Mouse (Mus musculus) MEL (cell line): ENCODE measurements around the gene Ccdc63. TPM values are rescaled to one million over a fixed set of nuclear protein-coding genes. Genes with fewer than 3 reads are reported as not detected.
"Not testable (repeated sequence)": the region's sequence is repeated elsewhere in the genome, so short reads cannot be mapped to it uniquely, and the experiment has no call there.

Experiments used
- DNase-seq: peaks from one replicate; pipeline ENCODE4 v3.0.0; 2011; ENCODE audit warnings: low read depth, low spot score
- H3K27ac ChIP-seq: 2 replicates; pipeline ENCODE4 v1.5.1; 2012; ENCODE audit warnings: low read depth, mild to moderate bottlenecking, control low read depth, low read length, moderate library complexity; ENCODE audit not compliant: control insufficient read depth
- H3K27me3 ChIP-seq, 2 experiments: fragments of 150-350 bp in 1 of 2; sonication (generic) in 1 of 2; 2 replicates each; pipeline ENCODE4 v1.6.1; 2012; ENCODE audit warnings: low read length in 2 of 2, mild to moderate bottlenecking in 2 of 2, improper control_type of control experiment in 1 of 2, moderate library complexity in 1 of 2; ENCODE audit not compliant: insufficient read depth in 2 of 2, control insufficient read depth in 1 of 2
- H3K36me3 ChIP-seq, 2 experiments: 2 replicates each; pipeline ENCODE4 v1.6.1; 2012 to 2014; ENCODE audit warnings: low read length in 2 of 2, improper control_type of control experiment in 1 of 2, inconsistent platforms in 1 of 2, mild to moderate bottlenecking in 1 of 2; ENCODE audit not compliant: insufficient read depth in 2 of 2, control insufficient read depth in 1 of 2
- H3K4me1 ChIP-seq, 2 experiments: fragments of 150-350 bp in 1 of 2; sonication (generic) in 1 of 2; 2 replicates each; pipeline ENCODE4 v1.6.1; 2012; ENCODE audit warnings: low read length in 2 of 2, improper control_type of control experiment in 1 of 2, mild to moderate bottlenecking in 1 of 2; ENCODE audit not compliant: insufficient read depth in 2 of 2, control insufficient read depth in 1 of 2
- H3K4me3 ChIP-seq, 2 experiments: fragments of 150-350 bp in 1 of 2; sonication (generic) in 1 of 2; 2 replicates each; pipeline ENCODE4 v1.5.1; 2012; ENCODE audit warnings: low read depth in 2 of 2, low read length in 2 of 2, mild to moderate bottlenecking in 2 of 2, moderate library complexity in 2 of 2, control low read depth in 1 of 2, improper control_type of control experiment in 1 of 2; ENCODE audit not compliant: control insufficient read depth in 1 of 2, insufficient read depth in 1 of 2
- H3K79me2 ChIP-seq: 2 replicates; pipeline ENCODE4 v1.6.1; 2012; ENCODE audit warnings: mild to moderate bottlenecking, low read length, moderate library complexity; ENCODE audit not compliant: control insufficient read depth, poor library complexity, insufficient read depth
- H3K9ac ChIP-seq: 2 replicates; pipeline ENCODE4 v1.6.1; 2012; ENCODE audit warnings: low read depth, mild to moderate bottlenecking, control low read depth, low read length, moderate library complexity; ENCODE audit not compliant: control insufficient read depth, poor library complexity, severe bottlenecking
- H3K9me3 ChIP-seq: fragments of 150-350 bp; sonication (generic); replicated peaks from 2 replicates; pipeline ENCODE4 v1.6.1; 2012; ENCODE audit warnings: mild to moderate bottlenecking, low read length, improper control_type of control experiment, moderate library complexity; ENCODE audit not compliant: insufficient read depth
- BHLHE40 ChIP-seq: IDR thresholded peaks from 2 replicates; pipeline ENCODE4 v1.6.1; 2012; ENCODE audit warnings: low read depth, mild to moderate bottlenecking, inconsistent platforms, low read length, improper control_type of control experiment, borderline replicate concordance
- CTCF ChIP-seq, 3 experiments: IDR thresholded peaks in 2 of 3; conservative IDR thresholded peaks in 1 of 3; 2 replicates each; pipeline ENCODE4 v1.5.1; 2011 to 2012; ENCODE audit warnings: low read length in 3 of 3, low read depth in 2 of 3, mild to moderate bottlenecking in 2 of 3, improper control_type of control experiment in 1 of 3, inconsistent platforms in 1 of 3, mixed read lengths in 1 of 3, moderate library complexity in 1 of 3; ENCODE audit not compliant: control insufficient read depth in 1 of 3, insufficient read depth in 1 of 3, poor library complexity in 1 of 3, severe bottlenecking in 1 of 3
- EP300 ChIP-seq, 2 experiments: IDR thresholded peaks; 2 replicates each; pipeline ENCODE4 v1.6.1; 2011; ENCODE audit warnings: improper control_type of control experiment in 2 of 2, low read length in 2 of 2, low read depth in 1 of 2, mild to moderate bottlenecking in 1 of 2
- GATA1 ChIP-seq: IDR thresholded peaks from 2 replicates; pipeline ENCODE4 v1.6.1; 2011; ENCODE audit warnings: low read depth, low read length, improper control_type of control experiment
- JUND ChIP-seq: IDR thresholded peaks from 2 replicates; pipeline ENCODE4 v1.6.1; 2011; ENCODE audit warnings: low read depth, mild to moderate bottlenecking, improper control_type of control experiment, low read length
- MAFK ChIP-seq: IDR thresholded peaks from 2 replicates; pipeline ENCODE4 v1.6.1; 2011; ENCODE audit warnings: low read depth, mild to moderate bottlenecking, low read length, improper control_type of control experiment, borderline replicate concordance
- MAX ChIP-seq: IDR thresholded peaks from 2 replicates; pipeline ENCODE4 v1.6.1; 2011; ENCODE audit warnings: low read length, improper control_type of control experiment
- MEF2A ChIP-seq: IDR thresholded peaks from 2 replicates; pipeline ENCODE4 v1.6.1; 2014; ENCODE audit warnings: low read depth, mild to moderate bottlenecking, inconsistent platforms, low read length, improper control_type of control experiment; ENCODE audit not compliant: poor library complexity, insufficient replicate concordance, severe bottlenecking; ENCODE audit errors: extremely low read depth
- MXI1 ChIP-seq: IDR thresholded peaks from 2 replicates; pipeline ENCODE4 v1.6.1; 2011; ENCODE audit warnings: mild to moderate bottlenecking, low read depth, low read length, improper control_type of control experiment
- MYC ChIP-seq: IDR thresholded peaks from 2 replicates; pipeline ENCODE4 v1.6.1; 2011; ENCODE audit warnings: low read depth, mild to moderate bottlenecking, low read length, improper control_type of control experiment, moderate library complexity
- POLR2AphosphoS2 ChIP-seq: IDR thresholded peaks from 2 replicates; pipeline ENCODE4 v1.6.1; 2011; ENCODE audit warnings: low read length, improper control_type of control experiment
- RCOR1 ChIP-seq: IDR thresholded peaks from 2 replicates; pipeline ENCODE4 v1.6.1; 2012; ENCODE audit warnings: low read depth, mild to moderate bottlenecking, inconsistent platforms, low read length, improper control_type of control experiment
- SIN3A ChIP-seq: IDR thresholded peaks from 2 replicates; pipeline ENCODE4 v1.6.1; 2012; ENCODE audit warnings: low read length, improper control_type of control experiment, inconsistent platforms
- SMC3 ChIP-seq: IDR thresholded peaks from 2 replicates; pipeline ENCODE4 v1.6.1; 2011; ENCODE audit warnings: low read depth, low read length, improper control_type of control experiment
- TBP ChIP-seq: IDR thresholded peaks from 2 replicates; pipeline ENCODE4 v1.8.0; 2011; ENCODE audit warnings: low read depth, low read length, improper control_type of control experiment
- UBTF ChIP-seq: IDR thresholded peaks from 2 replicates; pipeline ENCODE4 v1.6.1; 2012; ENCODE audit warnings: low read depth, mild to moderate bottlenecking, inconsistent platforms, low read length, improper control_type of control experiment, moderate library complexity, borderline replicate concordance; ENCODE audit not compliant: insufficient read depth
- USF1 ChIP-seq: IDR thresholded peaks from 2 replicates; pipeline ENCODE4 v1.6.1; 2014; ENCODE audit warnings: low read depth, mild to moderate bottlenecking, inconsistent platforms, low read length, improper control_type of control experiment, moderate library complexity
- ZKSCAN1 ChIP-seq: IDR thresholded peaks from 2 replicates; pipeline ENCODE4 v1.6.1; 2012; ENCODE audit warnings: low read depth, mild to moderate bottlenecking, inconsistent platforms, low read length, improper control_type of control experiment, moderate library complexity
- polyA plus RNA-seq, 2 experiments: library from polyadenylated mRNA; stranded (reverse) in 1 of 2; unstranded in 1 of 2; fragments of >175 nt in 1 of 2; fragments of >200 nt in 1 of 2; gene quantifications; 2 replicates each; pipeline versions ENCODE4 v1.2.1 to v1.2.4; 2012; ENCODE audit warnings: low replicate concordance in 2 of 2, low read depth in 1 of 2; ENCODE audit not compliant: insufficient read length in 2 of 2, insufficient read depth in 1 of 2, missing spikeins in 1 of 2
- total RNA-seq: library from RNA; depleted of rRNA; stranded (reverse); fragments of 300-350 nt; gene quantifications from 2 replicates; pipeline ENCODE4 v1.2.3, GENCODE M21; 2012; rRNA removed

Gene Ccdc63
- total RNA-seq (1.4 and 1.6 TPM in 2 replicates), polyA plus RNA-seq (1 to 10 TPM in 1 of 2 experiments, not detected in 1; 4.7 TPM)

GRCm38 (mm10) chr5:122140723-122141122 lies at the start of gene Ccdc63:
Ccdc63 (minus strand) TSS chr5:122140823.
- Histone ChIP-seq H3K36me3 (peaks cover 0 to 24% of the 10 kb centered on the region in 2 experiments; a peak in 2 of 4 replicates), H3K9me3 (no peaks in the 10 kb centered on the region), H3K9ac (no peak within 1 kb of the TSS), H3K4me1 (peaks cover 12 to 38% of the 10 kb centered on the region in 2 experiments), H3K27me3 (no peaks in the 10 kb centered on the region), H3K4me3 (no peak within 1 kb of the TSS), H3K79me2 (peaks cover 3% of the 10 kb centered on the region), H3K27ac (no peak within 1 kb of the TSS)
- DNase-seq: no peak
- no peak for TF ChIP-seq BHLHE40
- TF ChIP-seq SMC3: no peak
- TF ChIP-seq TBP: no peak
- no peak for TF ChIP-seq CTCF (IDR thresholded peaks at IDR 0.05 in 2 of 3, conservative IDR thresholded peaks at IDR 0.05 in 1 of 3; ENCODE audit: control insufficient read depth in 1 of 3, insufficient read depth in 1 of 3, low read depth in 2 of 3, low read length in 3 of 3, poor library complexity in 1 of 3, severe bottlenecking in 1 of 3)
- no peak for TF ChIP-seq EP300 (IDR thresholded peaks at IDR 0.05; ENCODE audit: low read depth in 1 of 2, low read length in 2 of 2)
- no peak for TF ChIP-seq USF1
- TF ChIP-seq MXI1: no peak
- TF ChIP-seq MEF2A: no peak
- TF ChIP-seq MAX: no peak
- TF ChIP-seq MYC: no peak
- TF ChIP-seq UBTF: no peak

DNA sequence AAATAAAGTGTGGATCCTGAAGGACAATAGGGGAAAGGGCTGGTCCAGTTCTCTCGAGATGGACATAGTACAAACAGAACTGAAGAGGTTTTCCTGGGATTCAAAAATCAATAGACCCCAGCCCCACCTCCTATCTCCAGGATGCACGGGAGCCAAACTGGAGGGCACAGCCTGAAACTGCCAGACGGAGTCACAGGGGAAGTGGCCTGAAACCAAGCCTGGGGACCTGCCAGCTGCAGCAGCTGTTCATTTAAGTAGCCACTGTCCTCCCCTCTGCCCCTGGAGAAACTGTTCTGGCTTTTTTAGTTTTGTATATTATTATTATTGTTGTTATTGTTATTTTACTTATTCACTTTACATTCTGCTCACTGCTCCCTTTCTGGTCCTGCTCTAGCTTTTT lies 48.5 kb upstream of the Ccdc63 start:
- no peak for DNase-seq
- peaks cover 0 to 8% of the 10 kb centered on the region in 2 experiments; a peak in 2 of 4 replicates for H3K4me1 ChIP-seq
- TF ChIP-seq SIN3A: no peak
- no peak for TF ChIP-seq SMC3
- no peak for TF ChIP-seq ZKSCAN1
- no peak for TF ChIP-seq CTCF (IDR thresholded peaks at IDR 0.05 in 2 of 3, conservative IDR thresholded peaks at IDR 0.05 in 1 of 3; ENCODE audit: control insufficient read depth in 1 of 3, insufficient read depth in 1 of 3, low read depth in 2 of 3, low read length in 3 of 3, poor library complexity in 1 of 3, severe bottlenecking in 1 of 3)
- TF ChIP-seq GATA1: no peak
- TF ChIP-seq JUND: no peak
- TF ChIP-seq POLR2AphosphoS2: no peak
- no peak for TF ChIP-seq RCOR1
- no peak for TF ChIP-seq MAFK
- H3K27me3 ChIP-seq: no peaks in the 10 kb centered on the region; a peak in 1 of 4 replicates
- H3K4me3 ChIP-seq: no peak overlapping the region
- no peaks in the 10 kb centered on the region for H3K9me3 ChIP-seq
- H3K27ac ChIP-seq: no peak overlapping the region
- no peak overlapping the region for H3K9ac ChIP-seq
- no peaks in the 10 kb centered on the region for H3K79me2 ChIP-seq
- H3K36me3 ChIP-seq: peaks cover 0 to 3% of the 10 kb centered on the region in 2 experiments; a peak in 2 of 4 replicates

- not testable (repeated sequence) for DNase-seq
Measured at GRCm38 (mm10) chr5:122184858-122185257, 44.2 kb upstream of the Ccdc63 start.

More at GRCm38 (mm10) chr5:122184858-122185257, 44.2 kb upstream of the Ccdc63 start:
- H3K79me2 ChIP-seq, H3K9me3 ChIP-seq, H3K36me3 ChIP-seq, H3K27me3 ChIP-seq, H3K27ac ChIP-seq, H3K9ac ChIP-seq, H3K4me3 ChIP-seq, H3K4me1 ChIP-seq: not testable (repeated sequence)
